Mouse (Mus musculus): ENCODE measurements around the gene Galk1.
"Not testable (repeated sequence)": the region's sequence is repeated elsewhere in the genome, so short reads cannot be mapped to it uniquely, and the experiment has no call there.

The Galk1 gene

GRCm38 (mm10) chr11:116030898-116031845, 18.7 kb upstream of the Galk1 start:
- in situ Hi-C loops (cut with MboI) = no loop called here

- in situ Hi-C loops (cut with MboI) = no loop called here
Observed at GRCm38 (mm10) chr11:116030088-116030897, 17.8 kb upstream of the Galk1 start, which contains the start of gene Unk. Unk (plus strand) TSS chr11:116030322.

- in situ Hi-C loops (cut with MboI) = no loop called here
Observed at GRCm38 (mm10) chr11:116029086-116029865, 16.8 kb upstream of the Galk1 start.

DNA sequence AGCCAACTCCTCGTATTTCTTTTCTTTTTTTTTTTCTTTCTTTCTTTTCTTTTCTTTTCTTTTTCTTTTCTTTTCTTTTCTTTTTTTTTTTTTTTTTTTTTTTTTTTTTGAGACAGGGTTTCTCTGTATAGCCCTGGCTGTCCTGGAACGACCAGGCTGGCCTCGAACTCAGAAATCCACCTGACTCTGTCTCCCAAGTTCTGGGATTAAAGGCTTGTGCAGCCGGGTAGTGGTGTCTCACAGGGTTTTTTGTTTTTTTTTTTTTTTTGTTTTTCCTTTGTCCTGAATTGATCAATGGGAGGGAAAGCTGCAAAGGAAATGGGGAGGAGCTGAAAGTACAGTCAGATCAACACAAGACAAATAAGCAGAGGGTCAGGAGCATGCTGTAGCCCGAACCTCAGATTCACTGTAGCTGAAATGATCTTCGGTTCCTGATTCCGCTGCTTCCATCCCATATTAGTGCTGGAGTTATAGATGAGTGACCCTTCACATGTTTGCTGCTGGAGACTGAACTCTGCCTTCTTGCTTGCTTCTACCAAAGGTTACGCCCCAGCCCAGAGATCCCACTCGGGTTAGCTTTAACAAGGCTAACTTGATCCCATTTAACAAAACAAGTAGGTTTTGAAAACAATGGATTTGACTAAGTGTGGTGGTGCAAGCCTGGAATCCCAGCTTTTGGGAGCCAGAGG, 15.8 kb upstream of the Galk1 start:
- in situ Hi-C loops (cut with MboI) = no loop called here

- in situ Hi-C loops (cut with MboI) = no loop called here
Observed at GRCm38 (mm10) chr11:116027756-116028155, 15.2 kb upstream of the Galk1 start, which contains the start of gene H3f3b. H3f3b (minus strand) TSS chr11:116027962.

GRCm38 (mm10) chr11:116025056-116025845, 12.7 kb upstream of the Galk1 start:
- in situ Hi-C loops (cut with MboI) = no loop called here

DNA sequence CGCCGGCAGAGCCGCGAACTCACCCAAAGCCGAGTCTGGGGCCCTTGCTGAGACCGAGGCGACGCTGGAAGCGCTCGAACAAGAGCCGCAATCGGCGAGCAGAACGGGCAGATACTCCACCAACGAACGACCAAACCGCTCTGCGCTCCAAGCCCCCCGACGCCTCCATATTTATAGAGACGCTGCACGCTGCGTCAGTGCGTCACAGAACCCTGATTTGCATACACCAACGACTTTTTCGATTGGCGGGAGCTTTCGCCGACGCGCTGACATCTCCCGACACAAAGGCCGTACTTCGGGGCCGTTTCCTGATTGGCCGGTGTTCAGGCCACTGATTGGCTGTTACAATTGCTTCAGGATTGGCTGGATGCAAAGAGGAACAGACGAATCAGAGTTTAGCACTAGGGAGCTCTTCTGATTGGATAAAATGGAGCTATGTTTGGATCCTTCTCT, 11.9 kb upstream of the Galk1 start:
- in situ Hi-C loops (cut with MboI) = no loop called here

- in situ Hi-C loops (cut with MboI) = no loop called here
Observed at GRCm38 (mm10) chr11:116023771-116024355, 11.3 kb upstream of the Galk1 start.

- in situ Hi-C loops (cut with MboI) = not testable (repeated sequence)
Observed at GRCm38 (mm10) chr11:116023074-116023770, 10.7 kb upstream of the Galk1 start.

GRCm38 (mm10) chr11:116022256-116022780, 9.8 kb upstream of the Galk1 start:
- in situ Hi-C loops (cut with MboI) = no loop called here

DNA sequence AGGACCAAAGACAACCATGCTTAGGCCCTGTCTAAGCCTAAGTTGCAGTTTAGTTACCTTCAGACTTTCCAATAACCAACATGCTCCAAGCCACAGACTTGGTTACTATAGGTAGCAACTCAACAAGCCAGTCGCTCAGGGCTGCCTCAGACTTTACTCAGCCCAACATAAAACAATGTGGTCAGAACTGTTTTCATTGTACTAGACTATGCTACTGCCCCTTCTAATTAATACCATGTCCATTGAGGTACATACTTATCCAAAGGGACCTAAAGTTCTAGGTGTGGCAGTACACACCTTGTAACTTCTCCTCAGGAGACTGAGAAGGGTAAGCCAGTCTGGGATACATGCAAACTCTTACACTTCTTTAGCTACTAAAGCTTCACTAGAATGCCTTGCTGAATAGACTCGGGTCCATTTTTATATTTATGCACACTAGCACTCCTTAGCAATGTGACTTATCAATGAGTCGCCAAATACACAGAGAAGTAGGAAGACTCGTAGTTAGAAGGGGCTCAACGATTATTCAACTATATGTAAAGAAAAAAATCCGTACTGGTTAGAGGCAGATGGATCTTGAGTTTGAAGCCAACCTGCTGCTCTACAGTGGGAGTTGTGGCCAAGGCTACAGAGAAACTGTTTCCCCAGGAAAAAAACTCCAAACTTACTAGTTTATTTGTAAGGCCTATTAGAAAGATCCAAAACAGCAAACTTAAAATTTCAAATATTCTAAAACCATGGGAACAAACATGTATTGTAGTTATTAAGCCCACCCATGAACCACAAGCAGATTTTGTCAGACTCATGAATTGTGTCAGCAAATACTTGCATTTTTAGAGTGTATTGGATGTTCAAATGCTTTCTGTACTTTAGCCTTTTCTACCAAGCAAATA, 9.1 kb upstream of the Galk1 start:
- in situ Hi-C loops (cut with MboI) = no loop called here

- in situ Hi-C loops (cut with MboI) = no loop called here
Observed at GRCm38 (mm10) chr11:116020519-116020922, 8.0 kb upstream of the Galk1 start.

DNA sequence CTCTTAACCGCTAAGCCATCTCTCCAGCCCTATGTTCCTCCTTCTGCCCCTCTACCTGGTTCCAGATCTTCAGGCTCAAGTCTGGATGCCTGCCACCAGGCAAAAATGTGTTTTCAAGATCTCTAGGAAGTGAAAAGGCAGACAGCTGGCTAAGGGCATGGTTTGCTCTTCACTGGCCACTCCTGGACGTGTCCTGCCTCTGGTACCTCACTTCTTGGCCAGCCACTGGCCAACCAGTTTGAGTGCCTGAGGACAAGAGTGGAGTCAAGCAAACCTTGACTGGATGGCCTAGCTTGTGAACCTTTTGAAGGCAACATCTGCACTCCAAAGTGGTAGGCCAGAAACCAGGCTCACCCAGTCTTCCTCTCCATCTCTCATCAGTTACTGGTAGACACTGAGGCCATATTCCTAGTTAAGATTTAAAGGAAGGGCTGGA, 7.5 kb upstream of the Galk1 start:
- in situ Hi-C loops (cut with MboI) = no loop called here

- in situ Hi-C loops (cut with MboI) = no loop called here
Observed at GRCm38 (mm10) chr11:116019360-116019791, 6.9 kb upstream of the Galk1 start.

- in situ Hi-C loops (cut with MboI) = not testable (repeated sequence)
Observed at GRCm38 (mm10) chr11:116018867-116019266, 6.3 kb upstream of the Galk1 start.

GRCm38 (mm10) chr11:116018106-116018505, 5.6 kb upstream of the Galk1 start:
- in situ Hi-C loops (cut with MboI) = no loop called here

- in situ Hi-C loops (cut with MboI) = no loop called here
Observed at GRCm38 (mm10) chr11:116014821-116015220, 2.3 kb upstream of the Galk1 start.

Measured in mature B cell (primary cell).